Mouse (Mus musculus) liver, embryonic 11.5 days (tissue): ENCODE results near the gene Myt1l. TPM values are rescaled to one million over a fixed set of nuclear protein-coding genes. Genes with fewer than 3 reads are reported as not detected.

ENCODE experiments used
- ATAC-seq: fragments of 200-750 bp; cut with Nextera tagmentation; replicated peaks from 2 replicates; pipeline ENCODE4 v1.8.0; 2017; ENCODE audit warnings: moderate number of reproducible peaks, mild to moderate bottlenecking, moderate TSS enrichment, moderate library complexity; ENCODE audit not compliant: low FRiP score
- DNase-seq: peaks from one replicate; pipeline ENCODE4 v3.0.0-alpha.2; 2017; ENCODE audit warnings: low spot score
- H3K27ac ChIP-seq: fragments of 300-500 bp; sonication (generic); 2 replicates; pipeline ENCODE4 v1.5.1; 2014; ENCODE audit warnings: mild to moderate bottlenecking, low read depth, low read length, control low read depth
- H3K27me3 ChIP-seq: fragments of 300-500 bp; sonication (generic); replicated peaks from 2 replicates; pipeline ENCODE4 v1.6.1; 2014; ENCODE audit warnings: low read length, mixed read lengths; ENCODE audit not compliant: control insufficient read depth, insufficient read depth
- H3K36me3 ChIP-seq: fragments of 300-500 bp; sonication (generic); 2 replicates; pipeline ENCODE4 v1.6.1; 2014; ENCODE audit warnings: mild to moderate bottlenecking, low read length, moderate library complexity, mixed read lengths; ENCODE audit not compliant: control insufficient read depth, insufficient read depth
- H3K4me1 ChIP-seq: fragments of 300-500 bp; sonication (generic); replicated peaks from 2 replicates; pipeline ENCODE4 v1.6.1; 2014; ENCODE audit warnings: low read length, mixed read lengths; ENCODE audit not compliant: control insufficient read depth, insufficient read depth
- H3K4me2 ChIP-seq: fragments of 300-500 bp; sonication (generic); 2 replicates; pipeline ENCODE4 v1.6.1; 2014; ENCODE audit warnings: mild to moderate bottlenecking, control low read depth, moderate library complexity
- H3K4me3 ChIP-seq: fragments of 300-500 bp; sonication (generic); 2 replicates; pipeline ENCODE4 v1.5.1; 2014; ENCODE audit warnings: low read depth, low read length, control low read depth
- H3K9ac ChIP-seq: fragments of 300-500 bp; sonication (generic); 2 replicates; pipeline ENCODE4 v1.6.1; 2014; ENCODE audit warnings: low read depth, low read length, control low read depth
- H3K9me3 ChIP-seq: fragments of 300-500 bp; sonication (generic); 2 replicates; pipeline ENCODE4 v1.6.1; 2016; ENCODE audit warnings: low read length, inconsistent platforms, mixed read lengths; ENCODE audit not compliant: control insufficient read depth
- WGBS: fragments of 180-500 bp; shearing (Covaris S2); extraction: QIAGEN DNeasy Blood & Tissue Kit; methylation state at CpG from one replicate; pipeline ENCODE4 v1.1.7; 2014; 5-methylcytosine and 5-hydroxymethylcytosine counted together
- polyA plus RNA-seq: library from polyadenylated mRNA; unstranded; fragments of >200 nt; fragmentation: Nextera tagmentation; extraction: Ambion mirVana; gene quantifications from 2 replicates; pipeline ENCODE4 v1.2.1, GENCODE M21; 2014

The Myt1l gene
- polyA plus RNA-seq, 1 experiment from 2014 or later = 0.44 TPM

GRCm38 (mm10) chr12:29790051-29790386 is 261.8 kb downstream of the Myt1l start:
- Histone ChIP-seq H3K36me3 (no peaks in the 10 kb centered on the region), H3K4me2 (no peak overlapping the region), H3K4me3 (no peak overlapping the region), H3K9me3 (no peaks in the 10 kb centered on the region), H3K9ac (no peak overlapping the region), H3K27ac (no peak overlapping the region), H3K4me1 (no peaks in the 10 kb centered on the region), H3K27me3 (no peaks in the 10 kb centered on the region)
- WGBS = 52% methylated on average over 4 of the region's 4 CpGs
- DNase-seq (no peak), ATAC-seq (no peak)

GRCm38 (mm10) chr12:29792998-29793397 is 264.8 kb downstream of the Myt1l start:
- H3K36me3 ChIP-seq = no peaks in the 10 kb centered on the region
- DNase-seq = no peak
- no peaks in the 10 kb centered on the region for H3K9me3 ChIP-seq
- 79% methylated on average over 5 of the region's 5 CpGs for WGBS
- no peaks in the 10 kb centered on the region for H3K27me3 ChIP-seq
- no peak overlapping the region for H3K27ac ChIP-seq
- no peak overlapping the region for H3K9ac ChIP-seq
- H3K4me2 ChIP-seq = no peak overlapping the region
- no peak for ATAC-seq
- no peak overlapping the region for H3K4me3 ChIP-seq
- no peaks in the 10 kb centered on the region for H3K4me1 ChIP-seq

GRCm38 (mm10) chr12:29795107-29795673 is 267.0 kb downstream of the Myt1l start:
- no peak for DNase-seq
- H3K4me1 ChIP-seq = no peaks in the 10 kb centered on the region

GRCm38 (mm10) chr12:29798595-29799391 is 270.6 kb downstream of the Myt1l start:
- no peak for ATAC-seq
- Histone ChIP-seq H3K4me2 (no peak overlapping the region), H3K9me3 (no peaks in the 10 kb centered on the region), H3K27me3 (no peaks in the 10 kb centered on the region), H3K9ac (no peak overlapping the region), H3K27ac (no peak overlapping the region), H3K4me1 (no peaks in the 10 kb centered on the region), H3K4me3 (no peak overlapping the region), H3K36me3 (no peaks in the 10 kb centered on the region)
- 44% methylated on average over 3 of the region's 3 CpGs for WGBS
- DNase-seq = no peak

More at GRCm38 (mm10) chr12:29795107-29795673, 267.0 kb downstream of the Myt1l start:
- Histone ChIP-seq H3K27ac (no peak overlapping the region), H3K36me3 (no peaks in the 10 kb centered on the region), H3K4me3 (no peak overlapping the region), H3K9me3 (no peaks in the 10 kb centered on the region), H3K9ac (no peak overlapping the region), H3K27me3 (no peaks in the 10 kb centered on the region), H3K4me2 (no peak overlapping the region)
- 80% methylated on average over 5 of the region's 5 CpGs for whole genome bisulfite sequencing
- ATAC-seq = no peak

GRCm38 (mm10) chr12:29806415-29806814 is 278.2 kb downstream of the Myt1l start:
- ATAC-seq (no peak), DNase-seq (no peak)
- 68% methylated on average over 1 of the region's 1 CpGs for WGBS
- no peaks in the 10 kb centered on the region for H3K9me3 ChIP-seq
- no peak overlapping the region for H3K4me2 ChIP-seq
- H3K9ac ChIP-seq = no peak overlapping the region
- no peak overlapping the region for H3K27ac ChIP-seq
- H3K27me3 ChIP-seq = no peaks in the 10 kb centered on the region
- no peak overlapping the region for H3K4me3 ChIP-seq
- H3K36me3 ChIP-seq = no peaks in the 10 kb centered on the region
- H3K4me1 ChIP-seq = no peaks in the 10 kb centered on the region

GRCm38 (mm10) chr12:29809569-29810185 is 281.5 kb downstream of the Myt1l start:
- no peak overlapping the region for H3K4me2 ChIP-seq
- H3K9ac ChIP-seq = no peak overlapping the region
- ATAC-seq (no peak), DNase-seq (no peak)
- WGBS = 64% methylated on average over 12 of the region's 12 CpGs
- H3K4me3 ChIP-seq = no peak overlapping the region
- H3K4me1 ChIP-seq = no peaks in the 10 kb centered on the region
- H3K27ac ChIP-seq = no peak overlapping the region
- no peaks in the 10 kb centered on the region for H3K27me3 ChIP-seq
- H3K36me3 ChIP-seq = no peaks in the 10 kb centered on the region
- no peaks in the 10 kb centered on the region for H3K9me3 ChIP-seq

GRCm38 (mm10) chr12:29815466-29815865 is 287.3 kb downstream of the Myt1l start:
- 80% methylated on average over 2 of the region's 2 CpGs for WGBS
- Histone ChIP-seq H3K27me3 (no peaks in the 10 kb centered on the region), H3K9ac (no peak overlapping the region), H3K4me1 (no peaks in the 10 kb centered on the region), H3K4me2 (no peak overlapping the region), H3K27ac (no peak overlapping the region), H3K4me3 (no peak overlapping the region), H3K36me3 (no peaks in the 10 kb centered on the region), H3K9me3 (no peaks in the 10 kb centered on the region)
- ATAC-seq (no peak), DNase-seq (no peak)

GRCm38 (mm10) chr12:29816130-29816529 is 287.9 kb downstream of the Myt1l start:
- H3K4me3 ChIP-seq = no peak overlapping the region
- no peaks in the 10 kb centered on the region for H3K27me3 ChIP-seq
- no peaks in the 10 kb centered on the region for H3K4me1 ChIP-seq
- WGBS = 76% methylated on average over 2 of the region's 2 CpGs
- H3K27ac ChIP-seq = no peak overlapping the region
- DNase-seq (no peak), ATAC-seq (no peak)
- no peaks in the 10 kb centered on the region for H3K9me3 ChIP-seq
- no peak overlapping the region for H3K4me2 ChIP-seq
- no peak overlapping the region for H3K9ac ChIP-seq
- H3K36me3 ChIP-seq = no peaks in the 10 kb centered on the region

- 67% methylated on average over 6 of the region's 6 CpGs for WGBS
- no peak overlapping the region for H3K9ac ChIP-seq
Observed at GRCm38 (mm10) chr12:29816761-29817160, 288.6 kb downstream of the Myt1l start.

More at GRCm38 (mm10) chr12:29816761-29817160, 288.6 kb downstream of the Myt1l start:
- Histone ChIP-seq H3K4me2 (no peak overlapping the region), H3K36me3 (no peaks in the 10 kb centered on the region), H3K27me3 (no peaks in the 10 kb centered on the region), H3K27ac (no peak overlapping the region), H3K4me1 (no peaks in the 10 kb centered on the region), H3K9me3 (no peaks in the 10 kb centered on the region), H3K4me3 (no peak overlapping the region)
- ATAC-seq = no peak
- no peak for DNase-seq
